Mouse (Mus musculus) granulocyte monocyte progenitor cell, adult 5-6 weeks (primary cell): ENCODE measurements at regions not wholly inside any gene's neighbourhood (a gene's known extent, or its start where the extent isn't known, plus 50 kb on each side); places are given as distances from the start of the nearest gene placed in this dataset.

Source experiments
- ATAC-seq: replicated peaks from 2 replicates; pipeline ENCODE4 v1.8.0; 2016; ENCODE audit warnings: mild to moderate bottlenecking, moderate TSS enrichment, inconsistent platforms; ENCODE audit not compliant: poor library complexity, severe bottlenecking

- ATAC-seq, result no peak
Observed at GRCm38 (mm10) chr4:32176449-32177135, 62.0 kb upstream of the Bach2 start.

GRCm38 (mm10) chr4:32177933-32178639, 60.5 kb upstream of the Bach2 start:
- no peak for ATAC-seq

- peak; percentile 90 for ATAC-seq
Observed at GRCm38 (mm10) chr4:32179707-32180241, 58.8 kb upstream of the Bach2 start.

- ATAC-seq, result no peak
Observed at GRCm38 (mm10) chr4:32183791-32184190, 54.8 kb upstream of the Bach2 start.

- no peak for ATAC-seq
Observed at GRCm38 (mm10) chr4:32185986-32186385, 52.6 kb upstream of the Bach2 start.

- ATAC-seq, result peak; percentile 71
Observed at GRCm38 (mm10) chr4:32187154-32187553, 51.5 kb upstream of the Bach2 start.

- ATAC-seq, result no peak
Observed at GRCm38 (mm10) chr4:32188076-32188475, 50.5 kb upstream of the Bach2 start.

GRCm38 (mm10) chr4:32188752-32189415, 49.7 kb upstream of the Bach2 start:
- ATAC-seq, result no peak
